Mouse (Mus musculus) liver (tissue): Measurements from ENCODE around the gene Cd164l2.

ENCODE experiments used
- DNase-seq: peaks from one replicate; pipeline ENCODE4 v3.0.0-alpha.2; 2020; ENCODE audit warnings: mixed read lengths

Cd164l2 gene

DNA sequence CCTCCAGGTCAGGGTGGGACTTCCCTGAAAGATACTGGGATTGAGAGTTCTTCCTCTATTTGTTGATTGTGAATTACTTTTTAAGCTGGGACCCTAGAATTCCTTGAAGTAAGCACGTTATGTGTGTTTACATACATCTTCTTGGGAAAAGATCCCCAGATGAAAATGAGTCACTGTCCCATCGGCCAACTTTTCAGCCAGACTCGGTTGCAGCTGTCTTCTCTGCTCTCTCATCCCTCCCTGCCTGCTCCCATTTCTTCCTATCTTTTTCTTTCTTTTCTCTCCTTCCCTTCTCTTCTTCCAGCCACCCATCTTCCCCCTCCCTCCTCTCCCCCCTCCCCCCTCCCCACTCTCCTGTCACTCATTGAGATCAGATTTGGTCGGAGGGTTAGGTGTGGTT lies 16.9 kb upstream of the Cd164l2 start:
- no peak for DNase-seq

- no peak for DNase-seq
These were observed 15.8 kb upstream of the Cd164l2 start for GRCm38 (mm10) chr4:133196136-133196535.

GRCm38 (mm10) chr4:133196852-133197251 lies 15.1 kb upstream of the Cd164l2 start:
- no peak for DNase-seq

- DNase-seq = no peak
These were observed 14.6 kb upstream of the Cd164l2 start for GRCm38 (mm10) chr4:133197355-133197754.

DNA sequence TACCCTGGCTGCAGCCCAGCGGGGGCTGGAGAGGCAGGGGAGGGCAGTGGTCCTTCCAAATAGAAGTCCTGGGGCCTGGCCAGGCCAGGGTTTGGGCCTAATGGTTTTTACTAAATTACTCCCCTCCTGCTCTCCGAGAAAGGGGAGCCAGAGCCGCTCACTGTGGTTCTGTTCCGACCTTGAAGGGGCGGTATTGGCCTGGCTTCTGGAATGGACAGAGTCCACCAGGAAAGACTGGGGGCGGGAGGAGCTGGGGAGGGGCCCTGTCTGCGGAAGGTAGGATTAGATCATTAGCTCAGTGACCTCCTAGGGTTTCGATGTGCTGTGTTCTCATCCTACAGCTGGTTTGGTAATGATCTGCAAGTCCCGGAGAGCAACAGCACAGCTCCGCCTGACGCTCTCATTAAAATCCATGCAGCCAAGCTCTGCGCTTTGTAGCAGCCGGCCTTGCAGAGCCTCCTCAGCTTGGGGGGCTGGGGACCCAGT lies 14.1 kb upstream of the Cd164l2 start:
- no peak for DNase-seq

DNA sequence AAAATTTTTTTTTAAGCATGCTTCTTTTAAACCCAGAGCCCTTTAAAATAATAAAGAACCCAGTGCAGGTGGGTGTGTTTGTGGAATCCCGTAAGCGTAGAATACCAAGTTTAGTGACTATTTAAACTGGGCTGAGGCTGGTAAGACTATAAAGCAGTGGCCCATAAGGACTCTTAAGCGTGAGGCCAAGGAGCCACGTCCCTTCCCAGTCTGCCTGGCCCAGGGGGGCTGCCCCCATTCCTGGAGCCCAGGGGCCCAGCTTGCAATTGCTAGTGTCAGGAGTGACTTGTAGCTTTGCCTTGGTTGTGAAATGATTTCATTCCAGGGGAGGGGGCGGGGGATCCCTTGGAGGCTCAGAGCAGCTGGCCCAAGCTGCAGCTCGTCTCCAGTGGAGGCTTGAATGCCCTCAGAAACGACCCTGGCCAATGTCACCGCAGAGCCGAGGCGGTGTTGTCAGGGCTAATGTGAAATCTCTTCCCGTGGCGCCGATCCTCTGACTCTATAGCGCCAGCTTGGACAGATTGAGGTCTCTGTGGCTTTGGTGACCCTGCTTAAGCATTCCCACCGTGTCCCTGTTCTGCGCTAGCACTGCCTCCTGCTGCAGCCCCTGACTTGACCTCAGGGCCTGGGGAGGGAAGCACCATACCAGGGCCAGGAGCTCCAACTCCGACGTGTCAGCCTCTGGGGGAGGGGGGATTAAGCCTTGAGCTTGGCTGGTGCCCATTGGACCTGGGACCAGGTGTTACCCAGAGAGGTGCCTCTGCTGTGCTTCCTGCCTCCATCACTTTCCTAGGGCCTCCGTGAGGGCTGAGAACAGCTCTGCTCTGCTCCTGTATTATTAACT lies 13.4 kb upstream of the Cd164l2 start:
- no peak for DNase-seq

DNA sequence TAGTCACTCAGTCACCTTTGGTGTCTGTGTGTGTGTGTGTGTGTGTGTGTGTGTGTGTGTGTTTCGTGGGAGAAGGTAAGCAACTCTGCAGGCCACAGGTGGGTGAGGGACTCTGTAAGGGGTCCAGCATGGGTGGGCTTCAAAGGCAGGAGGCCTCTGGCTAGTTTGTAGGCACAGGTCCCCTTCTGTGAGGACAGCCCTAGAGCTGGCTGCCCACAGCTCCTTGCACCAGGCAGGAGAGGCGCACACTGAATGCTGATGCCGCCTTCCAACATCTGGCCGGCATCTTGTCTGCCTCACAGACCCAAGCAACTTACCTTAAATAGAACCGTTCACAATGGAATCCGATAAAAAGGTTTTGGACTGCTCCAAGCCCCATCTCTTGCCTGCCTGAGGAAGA lies 12.2 kb upstream of the Cd164l2 start:
- no peak for DNase-seq

GRCm38 (mm10) chr4:133200343-133200742 lies 11.6 kb upstream of the Cd164l2 start:
- no peak for DNase-seq

- DNase-seq = peak; percentile 38
These were observed 10.7 kb upstream of the Cd164l2 start for GRCm38 (mm10) chr4:133201006-133201771.

- DNase-seq = no peak
These were observed 9.7 kb upstream of the Cd164l2 start for GRCm38 (mm10) chr4:133202254-133202653.

- DNase-seq = no peak
These were observed 8.3 kb upstream of the Cd164l2 start for GRCm38 (mm10) chr4:133203591-133203990.

GRCm38 (mm10) chr4:133204379-133204778 lies 7.6 kb upstream of the Cd164l2 start:
- DNase-seq = no peak

DNA sequence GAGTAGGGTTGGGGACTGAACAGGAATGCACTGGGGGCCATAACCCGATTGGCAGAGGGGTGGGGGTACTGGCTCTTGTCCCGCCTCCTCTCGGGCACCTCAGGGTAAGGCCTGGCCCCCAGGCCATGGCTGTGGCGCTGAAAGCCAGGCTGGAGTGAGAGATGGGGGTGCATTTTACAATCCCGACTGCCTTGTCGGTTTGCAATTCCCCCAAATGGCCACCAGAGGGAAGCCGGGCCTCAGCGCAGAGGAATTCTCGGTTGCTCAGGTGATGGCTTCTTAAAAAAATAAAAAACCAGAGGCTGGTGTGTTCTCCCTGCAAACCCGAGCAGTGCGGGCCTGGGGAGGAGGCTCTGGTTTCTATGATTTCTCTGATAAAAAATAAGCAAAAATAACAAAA lies 2.6 kb upstream of the Cd164l2 start:
- peak; percentile 62 for DNase-seq

- DNase-seq = no peak
These were observed 1.7 kb upstream of the Cd164l2 start for GRCm38 (mm10) chr4:133210023-133210787.

DNA sequence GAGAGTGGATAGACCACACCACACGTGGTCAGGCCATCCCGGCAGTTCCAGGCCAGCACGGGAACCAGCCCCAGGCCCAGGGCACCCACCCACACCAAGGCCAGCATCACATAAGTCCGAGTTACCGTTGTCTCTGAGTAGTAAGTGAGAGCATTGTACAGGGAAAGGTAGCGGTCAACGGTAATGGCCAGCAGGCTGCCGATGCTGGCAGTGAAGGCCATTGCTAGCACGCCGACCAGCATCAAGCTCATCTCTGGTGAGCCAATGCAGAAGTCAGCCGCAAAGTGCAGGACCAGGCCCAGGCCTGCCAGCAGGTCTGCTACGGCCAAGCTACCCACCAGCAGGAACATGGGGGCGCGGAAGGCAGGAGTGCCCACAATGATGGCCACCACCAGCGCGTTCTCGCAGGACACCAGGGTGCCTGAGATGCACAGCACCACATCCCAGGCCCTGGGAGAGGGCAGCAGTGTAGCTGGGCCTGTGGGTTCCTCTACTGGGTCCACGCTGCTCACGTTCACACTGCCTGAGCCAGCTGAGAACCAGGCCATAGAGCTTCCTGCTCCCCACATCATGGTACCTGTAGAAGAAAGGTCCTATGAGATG lies 1.0 kb upstream of the Cd164l2 start:
- no peak for DNase-seq

GRCm38 (mm10) chr4:133212562-133213267 lies 784 bp downstream of the Cd164l2 start:
- DNase-seq = peak; percentile 79

GRCm38 (mm10) chr4:133213268-133213590 lies 1.3 kb downstream of the Cd164l2 start:
- DNase-seq = no peak

- no peak for DNase-seq
These were observed 1.7 kb downstream of the Cd164l2 start for GRCm38 (mm10) chr4:133213661-133214060.

DNA sequence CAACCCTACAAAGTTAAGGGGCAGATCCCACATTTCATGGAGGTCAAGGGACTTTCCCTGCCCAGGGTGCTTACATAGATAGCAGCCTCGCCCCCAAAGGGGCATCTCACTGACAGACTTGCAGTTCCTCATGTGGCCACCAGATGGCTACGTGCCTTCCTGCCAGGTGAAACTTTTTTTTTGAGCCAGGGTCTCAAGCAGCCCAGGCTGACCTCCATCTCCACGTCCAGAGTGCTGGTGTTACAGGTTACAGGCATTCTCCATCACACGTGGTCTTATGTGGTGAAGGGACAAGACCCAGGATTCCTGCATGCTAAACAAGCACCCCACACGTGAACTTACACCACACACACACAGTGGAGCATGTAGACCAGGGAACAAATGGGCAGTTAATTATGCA lies 5.7 kb downstream of the Cd164l2 start:
- DNase-seq = peak; percentile 66

- DNase-seq = no peak
These were observed 6.8 kb downstream of the Cd164l2 start for GRCm38 (mm10) chr4:133218745-133219144.

- peak; percentile 67 for DNase-seq
These were observed 8.7 kb downstream of the Cd164l2 start for GRCm38 (mm10) chr4:133220656-133221055.

GRCm38 (mm10) chr4:133221701-133222100 lies 9.8 kb downstream of the Cd164l2 start:
- DNase-seq = no peak
